Mouse (Mus musculus) small intestine, adult 2 months (tissue): ENCODE data around the gene Imp3. TPM values are rescaled to one million over a fixed set of nuclear protein-coding genes. Genes with fewer than 3 reads are reported as not detected.

ENCODE experiments used
- H3K27ac ChIP-seq: fragments of 200-500 bp; 2 replicates; pipeline ENCODE4 v1.5.1; 2012; ENCODE audit warnings: low read depth, low read length, control low read depth, inconsistent platforms; ENCODE audit not compliant: insufficient read depth
- H3K27me3 ChIP-seq: fragments of 200-500 bp; 2 replicates; pipeline ENCODE4 v1.6.1; 2012; ENCODE audit warnings: mild to moderate bottlenecking, moderate library complexity, low read length, inconsistent platforms; ENCODE audit not compliant: control insufficient read depth, insufficient read depth
- H3K36me3 ChIP-seq: fragments of 200-500 bp; 2 replicates; pipeline ENCODE4 v1.6.1; 2012; ENCODE audit warnings: mild to moderate bottlenecking, low read length, control low read depth, inconsistent platforms; ENCODE audit not compliant: control insufficient read depth, insufficient read depth
- H3K4me1 ChIP-seq: fragments of 200-500 bp; 2 replicates; pipeline ENCODE4 v1.6.1; 2012; ENCODE audit warnings: low read length, inconsistent platforms, mixed read lengths; ENCODE audit not compliant: control insufficient read depth, insufficient read depth, insufficient read length
- H3K4me3 ChIP-seq: fragments of 200-500 bp; 2 replicates; pipeline ENCODE4 v1.5.1; 2012; ENCODE audit warnings: low read depth, mild to moderate bottlenecking, control low read depth, inconsistent platforms, low read length, moderate library complexity
- CTCF ChIP-seq: fragments of 200-500 bp; IDR thresholded peaks from 2 replicates; pipeline ENCODE4 v1.5.1; 2012; ENCODE audit warnings: low read depth, mild to moderate bottlenecking, control low read depth, inconsistent platforms, low read length, moderate library complexity, mixed read lengths; ENCODE audit not compliant: insufficient replicate concordance, insufficient read length; ENCODE audit errors: extremely low read depth
- POLR2A ChIP-seq: fragments of 200-500 bp; IDR thresholded peaks from 2 replicates; pipeline ENCODE4 v1.6.1; 2012; ENCODE audit warnings: low read depth, mild to moderate bottlenecking, control low read depth, inconsistent platforms, low read length, moderate library complexity
- WGBS: fragments of 180-500 bp; shearing (Covaris S2); methylation state at CpG from one replicate; pipeline ENCODE4 v1.1.7; 2018; 5-methylcytosine and 5-hydroxymethylcytosine counted together
- polyA plus RNA-seq: library from polyadenylated mRNA; depleted of rRNA; stranded (reverse); fragments of >200 nt; gene quantifications from 2 replicates; pipeline ENCODE4 v1.2.3, GENCODE M21; 2012; rRNA removed

Imp3 gene
- 144 and 233 TPM in 2 replicates for polyA plus RNA-seq

- peak within 1 kb of the TSS; percentile 90 for H3K4me3 ChIP-seq
- under 1% methylated on average over 73 of the region's 73 CpGs for WGBS
These were observed at the start of gene Imp3 for GRCm38 (mm10) chr9:56937223-56938160. Imp3 (plus strand) TSS chr9:56937475.

DNA sequence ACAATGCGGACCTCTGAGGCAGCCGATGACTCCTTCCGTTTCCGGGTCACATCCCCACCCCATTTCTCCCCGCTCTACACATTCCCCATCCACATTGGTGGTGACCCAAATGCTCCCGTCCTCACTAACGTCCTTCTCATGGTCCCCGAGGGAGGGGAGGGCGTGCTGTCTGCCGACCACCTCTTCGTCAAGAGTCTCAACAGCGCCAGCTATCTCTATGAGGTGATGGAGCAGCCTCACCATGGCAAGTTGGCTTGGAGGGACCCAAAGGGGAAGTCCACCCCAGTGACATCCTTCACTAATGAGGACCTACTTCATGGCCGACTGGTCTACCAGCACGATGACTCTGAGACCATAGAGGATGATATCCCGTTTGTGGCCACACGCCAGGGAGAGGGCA lies 49.7 kb upstream of the Imp3 start:
- no peak for TF ChIP-seq CTCF
- Histone ChIP-seq H3K36me3 (no peaks in the 10 kb centered on the region), H3K4me1 (peaks cover 5% of the 10 kb centered on the region), H3K27ac (no peak overlapping the region), H3K27me3 (no peaks in the 10 kb centered on the region), H3K4me3 (no peak overlapping the region)
- WGBS: 89% methylated on average over 16 of the region's 16 CpGs

More at GRCm38 (mm10) chr9:56937223-56938160, at the start of gene Imp3:
- H3K4me1 ChIP-seq: peaks cover 4% of the 10 kb centered on the region; the same call in 1 of the 2 replicates
- TF ChIP-seq POLR2A (no peak), CTCF (no peak)
- 0 out of 2 replicates have a peak, but pooled peaks cover 4% of the 10 kb centered on the region for H3K36me3 ChIP-seq
- no peaks in the 10 kb centered on the region for H3K27me3 ChIP-seq
- peak within 1 kb of the TSS; percentile 90 for H3K27ac ChIP-seq

DNA sequence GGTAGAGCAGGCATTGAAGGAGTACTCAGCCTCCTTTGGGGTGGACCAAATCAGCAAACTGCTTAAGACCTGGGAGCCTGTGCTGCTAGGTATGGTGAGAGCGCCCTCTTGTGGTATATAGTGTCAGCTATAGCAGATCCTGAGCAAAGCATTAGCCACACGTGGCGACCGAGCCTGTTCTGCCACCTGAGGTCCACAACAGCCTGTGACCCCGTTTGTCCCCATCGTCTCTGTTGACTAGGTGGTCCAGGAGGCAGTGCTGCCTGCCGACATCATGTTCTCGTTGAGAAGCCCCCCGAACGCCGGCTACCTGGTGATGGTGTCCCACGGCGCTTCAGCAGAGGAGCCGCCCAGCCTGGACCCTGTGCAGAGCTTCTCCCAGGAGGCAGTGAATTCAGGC lies 47.5 kb upstream of the Imp3 start:
- H3K4me3 ChIP-seq: 0 out of 2 replicates have a peak overlapping the region, but pooled peaks have one; percentile 18
- H3K36me3 ChIP-seq: no peaks in the 10 kb centered on the region
- WGBS: 10% methylated on average over 14 of the region's 14 CpGs
- peak; percentile 80; the same call in 1 of the 2 replicates for TF ChIP-seq CTCF
- no peak for TF ChIP-seq POLR2A
- peaks cover 3% of the 10 kb centered on the region; the same call in 1 of the 2 replicates for H3K4me1 ChIP-seq
- H3K27ac ChIP-seq: no peak overlapping the region
- no peaks in the 10 kb centered on the region for H3K27me3 ChIP-seq

DNA sequence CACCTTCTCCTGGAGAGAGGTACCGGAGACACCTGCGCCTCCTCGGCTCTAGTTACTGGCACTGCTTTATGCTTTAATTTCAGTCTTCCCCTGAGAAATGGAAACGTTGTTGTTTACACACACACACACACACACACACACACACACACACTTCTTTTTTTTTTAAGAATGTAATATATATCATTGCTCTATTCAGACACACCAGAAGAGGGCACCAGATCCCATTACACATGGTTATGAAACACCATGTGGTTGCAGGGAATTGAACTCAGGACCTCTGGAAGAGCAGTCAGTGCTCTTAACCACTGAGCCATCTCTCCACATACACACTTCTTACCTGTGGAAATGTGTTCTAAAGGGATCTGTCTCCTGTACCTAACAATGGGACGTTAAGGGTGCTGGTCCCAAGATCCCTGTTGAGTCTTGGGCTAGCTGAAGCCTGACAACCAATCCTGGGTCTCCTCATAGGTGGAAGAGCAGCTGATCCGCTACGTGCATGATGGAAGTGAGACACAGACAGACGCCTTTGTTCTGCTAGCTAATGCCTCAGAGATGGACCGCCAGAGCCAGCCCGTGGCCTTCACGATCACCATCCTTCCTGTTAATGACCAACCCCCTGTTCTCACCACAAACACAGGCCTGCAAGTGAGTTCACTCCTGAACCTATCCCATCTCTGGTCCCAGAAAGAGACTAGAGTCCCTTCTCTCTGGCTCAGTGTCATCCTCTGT lies 46.6 kb upstream of the Imp3 start:
- TF ChIP-seq POLR2A (no peak), CTCF (no peak)
- WGBS: 64% methylated on average over 11 of the region's 11 CpGs
- Histone ChIP-seq H3K36me3 (no peaks in the 10 kb centered on the region), H3K4me3 (no peak overlapping the region), H3K27me3 (no peaks in the 10 kb centered on the region), H3K27ac (no peak overlapping the region), H3K4me1 (peaks cover 3% of the 10 kb centered on the region; the same call in 1 of the 2 replicates)

DNA sequence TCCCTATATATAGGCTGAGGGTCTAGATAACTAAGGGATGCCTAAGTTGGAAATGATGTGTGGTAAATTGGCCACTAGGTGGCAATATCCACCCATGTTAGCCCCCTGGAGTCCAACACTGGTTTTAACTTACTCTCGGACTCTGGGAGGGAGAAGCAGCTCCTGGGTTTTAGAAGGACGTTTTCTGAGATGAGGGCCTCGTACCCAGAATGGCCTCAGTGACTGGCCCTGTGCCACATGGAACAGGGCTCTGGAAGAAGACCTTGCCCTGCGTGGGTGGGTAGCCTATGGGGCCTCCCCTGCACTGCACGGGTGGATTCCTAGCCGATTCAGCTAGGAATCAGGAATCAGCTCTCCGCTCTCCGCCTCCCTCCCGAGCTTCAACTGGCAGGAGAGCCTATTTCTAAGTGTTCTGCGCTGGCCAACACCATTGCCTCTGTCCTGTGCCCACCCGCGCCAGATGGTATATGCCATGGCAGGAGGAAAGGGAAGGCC lies 45.7 kb upstream of the Imp3 start:
- Histone ChIP-seq H3K36me3 (no peaks in the 10 kb centered on the region), H3K27ac (no peak overlapping the region), H3K4me3 (no peak overlapping the region), H3K27me3 (no peaks in the 10 kb centered on the region), H3K4me1 (peaks cover 3% of the 10 kb centered on the region; the same call in 1 of the 2 replicates)
- WGBS: 35% methylated on average over 12 of the region's 12 CpGs
- TF ChIP-seq POLR2A (no peak), CTCF (peak; percentile 54; the same call in 1 of the 2 replicates)

- no peak for TF ChIP-seq CTCF
- no peak for TF ChIP-seq POLR2A
- WGBS: 92% methylated on average over 10 of the region's 10 CpGs
- H3K4me1 ChIP-seq: peaks cover 3% of the 10 kb centered on the region; the same call in 1 of the 2 replicates
- H3K27ac ChIP-seq: no peak overlapping the region
- no peaks in the 10 kb centered on the region for H3K36me3 ChIP-seq
- H3K27me3 ChIP-seq: no peaks in the 10 kb centered on the region
- H3K4me3 ChIP-seq: no peak overlapping the region
These were observed 45.2 kb upstream of the Imp3 start for GRCm38 (mm10) chr9:56892111-56892510.
